Mouse (Mus musculus) myocyte (in vitro differentiated cells): ENCODE measurements at regions not wholly inside any gene's neighbourhood (a gene's known extent, or its start where the extent isn't known, plus 50 kb on each side); places are given as distances from the start of the nearest gene placed in this dataset.

Experiments used
- H3K27me3 ChIP-seq: one replicate; pipeline ENCODE4 v1.6.1; 2011; ENCODE audit not compliant: control insufficient read depth, insufficient read depth, insufficient read length
- H3K36me3 ChIP-seq: one replicate; pipeline ENCODE4 v1.6.1; 2011; ENCODE audit not compliant: control insufficient read depth, insufficient read depth
- H3K4me2 ChIP-seq: one replicate; pipeline ENCODE4 v1.6.1; 2011; ENCODE audit warnings: low read depth, control low read depth
- H3K4me3 ChIP-seq: one replicate; pipeline ENCODE4 v1.5.1; 2011; ENCODE audit warnings: mild to moderate bottlenecking, control low read depth, moderate library complexity
- H3K79me2 ChIP-seq: one replicate; pipeline ENCODE4 v1.6.1; 2011; ENCODE audit not compliant: control insufficient read depth, insufficient read depth
- H3ac ChIP-seq: one replicate; pipeline ENCODE4 v1.6.1; 2011; ENCODE audit not compliant: control insufficient read depth, insufficient read length
- CEBPB ChIP-seq: IDR thresholded peaks from 2 replicates; pipeline ENCODE4 v1.6.1; 2011; ENCODE audit warnings: mild to moderate bottlenecking, moderate library complexity; ENCODE audit not compliant: poor library complexity, insufficient read depth, severe bottlenecking
- E2F4 ChIP-seq: IDR thresholded peaks from one replicate; pipeline ENCODE4 v1.6.1; 2011; ENCODE audit warnings: mild to moderate bottlenecking, control low read depth, moderate library complexity; ENCODE audit not compliant: insufficient read depth
- MAX ChIP-seq: IDR thresholded peaks from one replicate; pipeline ENCODE4 v1.6.1; 2011; ENCODE audit warnings: low read depth, mild to moderate bottlenecking, control low read depth
- MYOD1 ChIP-seq, 3 experiments: IDR thresholded peaks; one replicate each; pipeline ENCODE4 v1.6.1; 2011; ENCODE audit warnings: control low read depth in 2 of 3, low read depth in 2 of 3, mild to moderate bottlenecking in 2 of 3, moderate library complexity in 1 of 3; ENCODE audit not compliant: insufficient read length in 2 of 3, control insufficient read depth in 1 of 3
- MYOG ChIP-seq, 3 experiments: IDR thresholded peaks; one replicate each; pipeline ENCODE4 v1.6.1; 2011; ENCODE audit warnings: control low read depth in 2 of 3, low read depth in 2 of 3, mild to moderate bottlenecking in 2 of 3; ENCODE audit not compliant: insufficient read length in 2 of 3, control insufficient read depth in 1 of 3, insufficient read depth in 1 of 3
- POLR2A ChIP-seq: IDR thresholded peaks from one replicate; pipeline ENCODE4 v1.6.1; 2011; ENCODE audit warnings: low read depth, mild to moderate bottlenecking, control low read depth, moderate library complexity; ENCODE audit not compliant: insufficient read length
- POLR2AphosphoS2 ChIP-seq: IDR thresholded peaks from one replicate; pipeline ENCODE4 v1.6.1; 2011; ENCODE audit warnings: low read depth, control low read depth; ENCODE audit not compliant: insufficient read length
- REST ChIP-seq: IDR thresholded peaks from one replicate; pipeline ENCODE4 v1.6.1; 2011; ENCODE audit warnings: mild to moderate bottlenecking, control low read depth, moderate library complexity; ENCODE audit not compliant: insufficient read depth, insufficient read length
- SRF ChIP-seq: IDR thresholded peaks from one replicate; pipeline ENCODE4 v1.6.1; 2011; ENCODE audit warnings: low read depth; ENCODE audit not compliant: control insufficient read depth, insufficient read length
- TCF12 ChIP-seq: IDR thresholded peaks from one replicate; pipeline ENCODE4 v1.6.1; 2011; ENCODE audit warnings: mild to moderate bottlenecking, control low read depth; ENCODE audit not compliant: poor library complexity, insufficient read depth, severe bottlenecking
- TCF3 ChIP-seq: IDR thresholded peaks from one replicate; pipeline ENCODE4 v1.6.1; 2011; ENCODE audit warnings: low read depth, control low read depth; ENCODE audit not compliant: insufficient read length
- USF1 ChIP-seq: IDR thresholded peaks from one replicate; pipeline ENCODE4 v1.6.1; 2011; ENCODE audit warnings: low read depth, mild to moderate bottlenecking, control low read depth, moderate library complexity

GRCm38 (mm10) chrX:12490957-12491356 is 96.6 kb upstream of the Atp6ap2 start:
- Histone ChIP-seq H3K4me2 (no peak overlapping the region), H3K36me3 (no peaks in the 10 kb centered on the region), H3K4me3 (no peak overlapping the region), H3ac (no peak overlapping the region), H3K79me2 (no peaks in the 10 kb centered on the region), H3K27me3 (no peaks in the 10 kb centered on the region)
- TF ChIP-seq MYOG (IDR thresholded peaks at IDR 0.05; ENCODE audit: control insufficient read depth in 1 of 3, insufficient read depth in 1 of 3, insufficient read length in 2 of 3, low read depth in 2 of 3) (no peak), POLR2A (no peak), E2F4 (no peak), TCF12 (no peak), USF1 (no peak), MAX (no peak), REST (no peak), SRF (no peak), POLR2AphosphoS2 (no peak), TCF3 (no peak), CEBPB (no peak), MYOD1 (IDR thresholded peaks at IDR 0.05; ENCODE audit: control insufficient read depth in 1 of 3, insufficient read length in 2 of 3, low read depth in 2 of 3) (no peak)

GRCm38 (mm10) chrX:12493216-12493615 is 94.4 kb upstream of the Atp6ap2 start:
- no peak overlapping the region for H3K4me3 ChIP-seq

GRCm38 (mm10) chrX:12493916-12494315 is 93.7 kb upstream of the Atp6ap2 start:
- no peak overlapping the region for H3K4me3 ChIP-seq
- no peaks in the 10 kb centered on the region for H3K79me2 ChIP-seq
- H3ac ChIP-seq = no peak overlapping the region
- no peaks in the 10 kb centered on the region for H3K36me3 ChIP-seq
- no peak overlapping the region for H3K4me2 ChIP-seq
- TF ChIP-seq USF1 (no peak), SRF (no peak), MYOD1 (IDR thresholded peaks at IDR 0.05; ENCODE audit: control insufficient read depth in 1 of 3, insufficient read length in 2 of 3, low read depth in 2 of 3) (no peak), CEBPB (no peak), TCF3 (no peak), E2F4 (no peak), POLR2AphosphoS2 (no peak), REST (no peak), POLR2A (no peak), MAX (no peak), MYOG (IDR thresholded peaks at IDR 0.05; ENCODE audit: control insufficient read depth in 1 of 3, insufficient read depth in 1 of 3, insufficient read length in 2 of 3, low read depth in 2 of 3) (no peak), TCF12 (no peak)
- H3K27me3 ChIP-seq = no peaks in the 10 kb centered on the region

More at GRCm38 (mm10) chrX:12493216-12493615, 94.4 kb upstream of the Atp6ap2 start:
- Histone ChIP-seq H3K4me2 (no peak overlapping the region), H3K27me3 (no peaks in the 10 kb centered on the region), H3K36me3 (no peaks in the 10 kb centered on the region), H3ac (no peak overlapping the region), H3K79me2 (no peaks in the 10 kb centered on the region)
- TF ChIP-seq POLR2AphosphoS2 (no peak), MYOD1 (IDR thresholded peaks at IDR 0.05; ENCODE audit: control insufficient read depth in 1 of 3, insufficient read length in 2 of 3, low read depth in 2 of 3) (no peak), CEBPB (no peak), SRF (no peak), E2F4 (no peak)

- Histone ChIP-seq H3K4me2 (no peak overlapping the region), H3K36me3 (no peaks in the 10 kb centered on the region), H3ac (no peak overlapping the region), H3K79me2 (no peaks in the 10 kb centered on the region), H3K4me3 (no peak overlapping the region), H3K27me3 (no peaks in the 10 kb centered on the region)
- TF ChIP-seq MYOD1 (IDR thresholded peaks at IDR 0.05; ENCODE audit: control insufficient read depth in 1 of 3, insufficient read length in 2 of 3, low read depth in 2 of 3) (no peak), SRF (no peak), POLR2AphosphoS2 (no peak), E2F4 (no peak), MAX (no peak), POLR2A (no peak), REST (no peak), TCF12 (no peak), USF1 (no peak), CEBPB (no peak)
These were observed 93.1 kb upstream of the Atp6ap2 start for GRCm38 (mm10) chrX:12494535-12494934.

- H3K4me2 ChIP-seq = no peak overlapping the region
- H3K36me3 ChIP-seq = no peaks in the 10 kb centered on the region
- TF ChIP-seq MYOG (IDR thresholded peaks at IDR 0.05; ENCODE audit: control insufficient read depth in 1 of 3, insufficient read depth in 1 of 3, insufficient read length in 2 of 3, low read depth in 2 of 3) (no peak), USF1 (no peak), POLR2A (no peak), TCF12 (no peak), E2F4 (no peak)
- no peaks in the 10 kb centered on the region for H3K79me2 ChIP-seq
- H3K27me3 ChIP-seq = no peaks in the 10 kb centered on the region
- H3K4me3 ChIP-seq = no peak overlapping the region
- no peak overlapping the region for H3ac ChIP-seq
These were observed 87.0 kb upstream of the Atp6ap2 start for GRCm38 (mm10) chrX:12500601-12501000.
